Mouse (Mus musculus) heart, postnatal 36 days (tissue): ENCODE results near the gene Gpr141. TPM values are rescaled to one million over a fixed set of nuclear protein-coding genes. Genes with fewer than 3 reads are reported as not detected.

Experiments
- DNase-seq, 2 experiments: peaks; one replicate each; pipeline ENCODE4 v3.0.0; 2021 to 2022
- intact Hi-C: fragments of 180-260 bp; cut with DNase I; formaldehyde crosslinking; loops from one replicate; pipeline ENCODE4 v1.15.1; 2025
- total RNA-seq, 2 experiments: library from RNA; stranded (reverse); gene quantifications; 2 replicates each; pipeline ENCODE4 v1.2.3; 2021

The Gpr141 gene
- total RNA-seq, 2 experiments from 2014 or later: 0.33 TPM; not detected in 1

DNA sequence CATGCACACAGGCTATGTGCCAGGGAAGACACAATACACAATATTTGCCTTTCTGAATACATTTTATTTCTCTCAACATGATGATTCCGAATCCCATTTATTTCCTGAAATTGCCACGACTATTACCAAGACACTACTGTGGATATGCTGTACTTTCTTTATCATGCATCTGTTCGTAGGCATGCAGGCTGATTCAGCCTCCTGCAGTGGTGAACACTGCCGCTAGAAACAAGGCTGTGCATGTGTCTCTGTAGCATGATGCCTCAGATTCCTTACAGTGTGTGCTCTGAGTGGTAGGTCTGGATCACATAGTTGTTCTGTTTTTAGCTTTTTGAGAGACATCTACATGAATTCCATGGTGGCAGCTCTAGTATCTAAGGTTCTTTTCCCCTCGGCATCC, 89.5 kb downstream of the Gpr141 start:
- no peak for DNase-seq
- intact Hi-C loops: no loop called here

DNA sequence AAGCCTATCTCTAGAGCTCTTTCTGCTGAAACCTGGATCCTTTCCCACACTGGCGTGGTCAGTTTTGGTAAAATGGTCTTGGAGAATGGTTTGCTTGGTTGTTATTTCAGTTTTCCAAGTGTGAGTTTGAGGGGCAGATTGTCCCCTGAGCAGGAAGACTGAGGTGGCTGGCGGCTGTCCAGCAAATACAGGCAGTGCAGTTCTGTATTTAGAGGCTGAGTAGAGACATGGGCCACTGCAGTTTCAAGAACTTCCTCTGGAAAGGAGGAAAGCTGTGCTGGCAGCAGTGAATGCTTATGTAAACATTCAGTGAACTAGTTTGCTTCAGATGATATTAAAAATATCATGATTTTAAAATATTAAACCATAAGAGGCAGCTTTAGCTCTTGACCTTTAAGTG, 93.2 kb downstream of the Gpr141 start:
- intact Hi-C loops: no loop called here
- DNase-seq: peak; percentile 14 to 25

DNA sequence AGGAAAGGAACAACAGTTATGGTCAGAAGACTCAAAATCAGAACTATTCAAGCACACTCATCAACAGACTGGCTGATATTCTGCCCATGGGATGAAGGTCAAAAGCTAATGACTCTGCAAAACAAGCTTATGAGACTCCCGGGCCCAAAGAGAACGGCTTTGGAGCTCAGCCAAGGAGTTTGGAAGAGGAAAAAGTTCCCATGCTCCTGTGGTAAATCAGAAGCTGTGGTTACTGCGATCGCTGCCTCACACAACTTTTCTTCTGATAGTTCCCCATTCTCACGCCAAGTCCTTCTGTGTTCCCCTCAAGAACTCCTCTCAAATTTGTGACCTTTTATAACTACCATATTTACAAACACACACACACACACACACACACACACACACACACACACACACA, 105.1 kb downstream of the Gpr141 start:
- peak; percentile 9 to 13 for DNase-seq
- intact Hi-C loops: no loop called here

DNA sequence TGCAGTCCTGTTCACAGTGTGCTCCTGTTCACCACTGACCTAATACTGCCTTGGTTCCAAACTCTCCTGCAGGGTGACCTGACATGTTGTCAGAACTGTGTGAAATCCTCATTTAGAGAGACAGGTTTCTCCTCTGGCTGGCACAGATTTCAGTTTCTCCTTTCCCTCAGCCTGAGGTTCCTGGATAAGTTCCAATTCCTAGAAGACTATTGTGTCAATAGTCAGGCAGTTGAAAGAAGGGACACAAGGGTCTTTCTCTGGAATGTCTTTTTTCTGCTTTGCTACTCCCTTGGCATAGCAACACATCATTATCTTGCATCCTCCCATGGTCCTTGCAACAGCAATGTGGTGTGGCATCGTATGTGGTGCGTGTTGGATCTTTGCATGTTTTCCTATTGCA, 106.9 kb downstream of the Gpr141 start:
- no peak for DNase-seq
- intact Hi-C loops: no loop called here

DNA sequence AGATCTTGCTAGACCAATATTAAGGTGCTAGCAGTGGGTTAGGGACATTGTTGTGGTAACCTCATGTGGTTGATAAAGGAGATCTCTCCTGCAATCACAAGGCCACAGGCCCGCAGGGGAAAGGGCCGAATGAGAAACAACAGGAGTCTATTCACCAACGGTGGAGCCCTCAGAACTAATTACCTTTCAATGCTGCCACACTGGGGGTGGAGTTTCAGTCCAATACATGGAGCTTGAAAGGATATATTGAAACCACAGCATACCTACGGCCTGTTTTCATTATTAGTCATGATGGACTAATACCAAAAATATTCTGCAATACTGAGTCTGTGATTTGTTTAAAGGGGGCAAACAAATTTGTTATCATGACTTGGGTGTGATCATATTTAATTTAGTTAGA, 120.3 kb downstream of the Gpr141 start:
- intact Hi-C loops: no loop called here
- DNase-seq: no peak

DNA sequence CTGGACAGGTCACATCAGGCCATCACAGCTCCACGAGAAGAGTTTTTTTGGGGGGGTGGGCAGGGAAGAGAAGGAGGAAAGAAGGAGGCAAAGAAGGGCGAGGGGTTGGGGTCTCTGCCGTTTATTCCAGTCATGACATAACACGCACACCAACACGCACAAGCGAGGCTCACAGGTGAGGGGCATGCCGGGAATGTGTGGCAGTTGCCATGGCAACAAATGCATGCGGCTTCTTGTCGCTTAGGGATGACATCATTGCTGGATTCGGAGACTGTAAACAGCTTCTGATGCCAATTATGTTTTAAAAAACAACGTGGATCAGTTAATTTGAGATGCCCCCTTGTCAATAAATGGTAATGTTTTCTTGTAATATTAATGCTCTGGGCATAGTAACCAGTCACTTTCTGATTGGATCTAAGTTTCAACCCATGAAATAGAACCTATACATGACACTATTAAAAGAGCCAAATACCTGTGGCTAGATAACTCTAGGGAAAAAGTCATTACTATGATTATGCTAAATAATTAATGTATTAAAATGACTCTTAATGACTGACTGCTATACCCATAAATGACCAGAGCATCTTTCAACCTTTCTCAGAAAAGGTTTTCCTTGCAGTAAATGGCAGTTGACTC, 122.5 kb downstream of the Gpr141 start:
- intact Hi-C loops: no loop called here
- no peak for DNase-seq

DNA sequence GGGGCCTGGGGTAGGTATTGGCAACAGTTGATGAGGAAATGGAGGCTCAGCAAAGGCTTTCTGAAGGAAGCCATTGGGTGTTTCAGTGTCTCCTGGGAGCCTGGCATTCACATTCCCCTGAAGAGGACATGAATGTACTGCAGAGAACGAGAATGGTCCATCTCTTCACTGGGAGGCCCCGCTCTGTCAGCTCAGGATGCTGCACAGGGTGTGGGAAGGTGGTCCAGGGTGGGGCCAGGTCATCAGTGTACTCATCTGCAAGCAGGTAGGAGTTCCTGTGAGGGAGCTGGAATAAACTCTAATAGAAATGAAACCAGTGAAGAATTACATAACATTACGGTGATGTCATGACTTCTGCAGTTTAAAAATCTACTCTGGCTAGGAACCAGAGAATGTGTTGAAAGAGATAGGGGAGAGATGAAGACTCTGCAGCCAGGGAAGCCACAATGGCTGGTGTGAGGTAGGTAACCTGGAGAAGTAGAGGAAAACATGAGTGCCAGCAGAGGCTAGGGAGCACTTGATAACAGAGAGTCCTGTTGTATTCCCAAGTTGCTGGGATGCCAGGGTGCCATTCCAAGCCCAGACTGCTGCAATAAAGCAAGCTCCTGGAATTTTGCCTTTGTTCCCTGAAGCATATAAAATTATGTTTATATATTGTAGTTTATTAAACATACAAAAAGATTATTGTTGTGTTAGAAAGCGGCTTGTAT, 123.2 kb downstream of the Gpr141 start:
- intact Hi-C loops: no loop called here

More for the DNA sequence above, 123.2 kb downstream of the Gpr141 start:
- DNase-seq: peak; percentile 13 to 19

Other genes with a start within 250 kb of the Gpr141 start
- gene Epdr1, start 204.3 kb downstream of the Gpr141 start, total RNA-seq: 10 to 100 TPM; 18.1 to 20.4 TPM
- under 1 TPM; 0.16 to 0.58 TPM for gene Sfrp4, start 201.2 kb downstream of the Gpr141 start, total RNA-seq
- gene Nme8, start 126.5 kb downstream of the Gpr141 start, total RNA-seq: under 1 TPM in 1 of 2 experiments, not detected in 1; 0.25 TPM